Mouse (Mus musculus) forebrain, embryonic 12.5 days (tissue): Measurements from ENCODE around the gene Ugt2a2. TPM values are rescaled to one million over a fixed set of nuclear protein-coding genes. Genes with fewer than 3 reads are reported as not detected.
"Not testable (repeated sequence)": the region's sequence is repeated elsewhere in the genome, so short reads cannot be mapped to it uniquely, and the experiment has no call there.

Experiments
- ATAC-seq: fragments of 200-750 bp; cut with Nextera tagmentation; 2 replicates; pipeline ENCODE4 v1.8.0; 2017; ENCODE audit warnings: moderate TSS enrichment; ENCODE audit not compliant: low FRiP score
- H3K27ac ChIP-seq: fragments of 300-500 bp; sonication (generic); 2 replicates; pipeline ENCODE4 v1.5.1; 2016; ENCODE audit warnings: mild to moderate bottlenecking
- H3K27me3 ChIP-seq: fragments of 300-500 bp; sonication (generic); 2 replicates; pipeline ENCODE4 v1.6.1; 2016; ENCODE audit warnings: mild to moderate bottlenecking
- H3K36me3 ChIP-seq: fragments of 300-500 bp; sonication (generic); replicated peaks from 2 replicates; pipeline ENCODE4 v1.6.1; 2016; ENCODE audit warnings: mild to moderate bottlenecking
- H3K4me1 ChIP-seq: fragments of 300-500 bp; sonication (generic); 2 replicates; pipeline ENCODE4 v1.6.1; 2016
- H3K4me2 ChIP-seq: fragments of 300-500 bp; sonication (generic); 2 replicates; pipeline ENCODE4 v1.6.1; 2016; ENCODE audit warnings: mild to moderate bottlenecking, moderate library complexity
- H3K4me3 ChIP-seq: fragments of 300-500 bp; sonication (generic); replicated peaks from 2 replicates; pipeline ENCODE4 v1.5.1; 2016; ENCODE audit warnings: mild to moderate bottlenecking
- H3K9ac ChIP-seq: fragments of 300-500 bp; sonication (generic); 2 replicates; pipeline ENCODE4 v1.6.1; 2016; ENCODE audit warnings: mild to moderate bottlenecking
- H3K9me3 ChIP-seq: fragments of 300-500 bp; sonication (generic); 2 replicates; pipeline ENCODE4 v1.6.1; 2016
- WGBS: fragments of 180-500 bp; shearing (Covaris S2); methylation state at CpG from one replicate; pipeline ENCODE4 v1.1.7; 2016; 5-methylcytosine and 5-hydroxymethylcytosine counted together
- polyA plus RNA-seq: library from polyadenylated mRNA; unstranded; fragments of >200 nt; fragmentation: Nextera tagmentation; extraction: Ambion mirVana; gene quantifications from 2 replicates; pipeline ENCODE4 v1.2.1, GENCODE M21; 2016

Gene Ugt2a2
- polyA plus RNA-seq = 0.40 TPM in 1 of 2 replicates, not detected in the other

DNA sequence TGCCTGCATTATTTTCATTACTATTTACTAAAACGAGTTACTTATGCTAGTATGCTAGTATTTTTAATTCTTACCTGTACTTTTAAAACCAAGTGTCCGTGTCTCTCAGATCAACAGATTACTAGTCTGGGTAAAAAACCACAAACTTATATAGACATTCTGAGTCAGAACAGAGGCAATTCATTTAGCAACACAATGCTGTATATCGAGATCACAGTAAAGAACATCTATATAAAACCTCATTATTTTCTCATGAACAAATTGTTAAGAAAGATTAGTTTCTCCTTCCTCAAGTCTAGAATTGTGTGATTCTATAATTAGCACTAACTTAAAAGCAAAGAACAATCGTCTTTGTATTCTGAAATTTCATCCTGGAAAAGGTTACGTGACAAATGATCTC is at the start of gene Ugt2a2:
Gene Ugt2a2, minus strand, starts transcription at position 101 of the 400 bp plus-strand sequence.
- Histone ChIP-seq H3K4me3 (no peak within 1 kb of the TSS), H3K36me3 (no peaks in the 10 kb centered on the region), H3K4me1 (no peaks in the 10 kb centered on the region), H3K27me3 (no peaks in the 10 kb centered on the region), H3K27ac (no peak within 1 kb of the TSS), H3K9ac (no peak within 1 kb of the TSS), H3K4me2 (no peak within 1 kb of the TSS), H3K9me3 (no peaks in the 10 kb centered on the region)
- no peak for ATAC-seq
- 79% methylated on average over 5 of the region's 5 CpGs for WGBS

DNA sequence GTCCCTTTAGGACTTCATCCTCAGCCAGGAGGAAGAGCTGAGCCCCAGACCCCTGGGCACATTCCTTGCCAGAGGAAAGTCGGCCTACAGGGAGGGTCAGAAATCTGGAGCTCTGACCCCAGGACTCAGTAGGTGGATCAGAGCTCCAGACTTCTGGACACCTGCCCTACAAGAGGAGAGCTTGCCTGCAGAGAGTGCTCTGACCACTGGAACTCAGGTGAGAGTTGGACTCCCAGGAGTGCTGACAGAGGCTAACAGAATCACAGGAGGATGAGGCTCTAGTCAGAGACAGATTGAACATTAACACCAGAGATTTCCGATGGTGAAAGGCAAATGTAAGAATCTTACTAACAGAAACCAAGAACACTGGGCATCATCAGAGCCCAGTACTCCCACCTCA is 41.5 kb upstream of the Ugt2a2 start:
- not testable (repeated sequence) for H3K9ac ChIP-seq, H3K9me3 ChIP-seq, H3K4me3 ChIP-seq, H3K27me3 ChIP-seq, H3K27ac ChIP-seq, H3K4me1 ChIP-seq, H3K36me3 ChIP-seq, ATAC-seq, H3K4me2 ChIP-seq
- 94% methylated on average over 2 of the region's 2 CpGs for whole genome bisulfite sequencing

DNA sequence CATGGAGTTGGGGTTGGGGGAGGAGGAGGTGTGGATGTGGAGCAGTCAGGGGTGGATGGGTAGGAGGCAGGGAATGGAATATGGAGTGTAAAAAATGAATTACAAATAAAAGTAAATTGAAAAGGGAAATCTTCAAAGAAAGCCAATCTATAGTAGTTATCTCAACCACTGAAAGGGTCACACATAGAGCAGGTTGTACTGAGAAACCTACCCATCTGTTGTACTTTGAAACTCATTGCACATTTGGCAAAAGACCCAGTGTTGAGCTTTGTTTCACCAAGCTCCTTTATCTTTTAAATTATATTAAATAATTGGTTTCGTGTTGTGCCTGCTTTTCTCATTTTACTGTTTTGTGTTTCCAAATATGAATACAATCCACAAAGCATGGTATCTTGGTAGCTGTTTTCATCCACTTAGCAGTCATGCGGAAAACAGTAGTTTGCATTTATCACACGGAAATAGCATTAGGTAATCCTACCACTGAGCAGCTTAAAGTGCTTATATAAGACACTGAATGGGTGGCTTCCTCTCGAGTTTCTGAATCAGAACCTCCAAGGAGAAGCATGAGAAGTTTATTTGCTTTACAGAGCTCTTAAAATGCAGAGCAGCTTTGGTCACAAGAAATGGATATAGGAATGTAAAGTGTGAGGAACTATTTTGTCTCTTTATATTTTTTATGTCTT is 23.9 kb upstream of the Ugt2a2 start:
- no peak overlapping the region for H3K4me3 ChIP-seq
- ATAC-seq = no peak
- no peak overlapping the region for H3K27ac ChIP-seq
- H3K9me3 ChIP-seq = no peaks in the 10 kb centered on the region
- no peaks in the 10 kb centered on the region for H3K27me3 ChIP-seq
- H3K4me2 ChIP-seq = no peak overlapping the region
- 45% methylated on average over 4 of the region's 4 CpGs for WGBS
- no peaks in the 10 kb centered on the region for H3K4me1 ChIP-seq
- no peak overlapping the region for H3K9ac ChIP-seq
- H3K36me3 ChIP-seq = no peaks in the 10 kb centered on the region

DNA sequence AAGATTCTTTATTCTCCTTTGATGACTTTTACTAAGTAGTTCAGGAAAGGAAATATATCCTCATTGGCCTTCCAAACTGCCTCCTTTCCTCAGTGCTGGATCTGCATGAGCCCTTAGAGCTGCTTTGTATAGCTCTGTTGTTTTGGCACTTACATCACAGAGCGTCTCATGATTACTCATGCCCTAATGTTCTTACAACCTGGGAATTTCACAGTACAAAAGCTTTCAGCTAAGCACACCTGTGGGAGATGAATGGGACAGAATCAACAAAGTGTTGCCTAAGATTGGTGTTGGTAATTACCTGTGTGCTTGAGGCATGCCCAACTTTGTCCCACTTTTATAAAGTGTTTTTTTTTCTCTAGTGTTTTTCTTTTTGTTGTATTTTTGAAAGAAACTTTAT is 20.6 kb upstream of the Ugt2a2 start:
- Histone ChIP-seq H3K27ac (no peak overlapping the region), H3K4me3 (no peak overlapping the region), H3K36me3 (no peaks in the 10 kb centered on the region), H3K4me2 (no peak overlapping the region), H3K4me1 (no peaks in the 10 kb centered on the region), H3K27me3 (no peaks in the 10 kb centered on the region), H3K9me3 (no peaks in the 10 kb centered on the region), H3K9ac (no peak overlapping the region)
- no peak for ATAC-seq
- 45% methylated on average over 1 of the region's 1 CpGs for WGBS

DNA sequence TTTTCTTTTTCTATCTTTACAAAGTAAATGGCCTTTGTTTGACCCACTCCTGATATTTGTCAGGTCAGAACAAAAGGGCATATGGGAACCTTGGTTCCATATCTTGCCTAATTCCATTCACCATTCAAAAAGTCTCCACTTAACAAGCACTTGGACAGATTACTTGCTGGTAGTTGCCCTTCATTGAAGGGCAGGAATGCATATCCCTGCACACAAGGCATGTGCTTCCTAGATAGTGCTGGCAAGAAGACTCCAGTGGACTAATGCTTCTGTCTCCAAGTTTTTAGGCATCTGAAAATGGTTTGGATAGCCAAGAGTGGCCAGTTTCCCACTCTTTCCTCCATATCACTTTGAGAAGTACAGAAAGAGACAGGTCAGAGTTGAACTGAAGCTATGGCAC is 17.3 kb upstream of the Ugt2a2 start:
- no peak overlapping the region for H3K4me2 ChIP-seq
- H3K4me1 ChIP-seq = no peaks in the 10 kb centered on the region
- no peak overlapping the region for H3K4me3 ChIP-seq
- no peaks in the 10 kb centered on the region for H3K9me3 ChIP-seq
- no peak overlapping the region for H3K9ac ChIP-seq
- H3K36me3 ChIP-seq = no peaks in the 10 kb centered on the region
- no peak for ATAC-seq
- no peaks in the 10 kb centered on the region for H3K27me3 ChIP-seq
- no peak overlapping the region for H3K27ac ChIP-seq

DNA sequence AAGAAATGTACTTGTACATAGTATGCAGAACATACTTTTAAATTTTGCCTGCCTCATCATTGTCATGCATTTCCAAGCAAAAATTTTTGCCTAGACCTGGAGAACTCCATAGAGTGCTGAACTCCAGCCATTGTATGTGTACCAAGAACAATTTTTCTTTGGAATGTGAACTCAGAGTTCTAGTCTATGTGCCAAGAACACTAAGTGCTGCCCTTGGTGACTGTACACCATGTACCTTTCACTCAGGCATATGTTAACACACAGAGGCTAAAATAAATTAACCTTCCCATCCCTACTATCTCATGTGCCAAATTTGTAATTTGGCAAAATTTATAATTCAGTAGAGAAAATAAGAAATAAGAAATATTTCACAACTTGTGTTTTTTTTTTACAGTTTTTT is 16.9 kb upstream of the Ugt2a2 start:
- Histone ChIP-seq H3K27me3 (no peaks in the 10 kb centered on the region), H3K4me1 (no peaks in the 10 kb centered on the region), H3K27ac (no peak overlapping the region), H3K9ac (no peak overlapping the region), H3K4me3 (no peak overlapping the region), H3K9me3 (no peaks in the 10 kb centered on the region), H3K36me3 (no peaks in the 10 kb centered on the region), H3K4me2 (no peak overlapping the region)
- ATAC-seq = no peak

DNA sequence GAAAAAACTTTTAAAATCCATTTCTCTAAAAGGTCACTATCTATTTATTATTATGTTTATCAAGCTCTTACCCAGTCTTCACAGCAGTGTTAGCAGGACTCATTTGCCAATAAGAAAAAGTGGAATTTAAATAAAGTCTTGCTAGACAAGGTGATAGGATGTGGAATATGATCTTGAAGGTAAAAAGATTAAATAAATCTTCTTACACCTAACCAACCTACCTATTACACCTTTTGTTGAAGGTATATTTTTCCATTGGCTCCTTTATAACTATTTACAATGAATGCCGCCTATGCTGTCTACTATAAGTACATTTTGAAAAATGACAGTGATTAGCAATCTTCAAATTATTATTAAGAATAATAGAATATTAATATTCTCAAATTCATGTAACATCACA is 8.7 kb upstream of the Ugt2a2 start, which contains the start of gene Ugt2a1:
Gene Ugt2a1, minus strand, starts transcription at position 101 of the 400 bp plus-strand sequence.
- H3K4me1 ChIP-seq = no peaks in the 10 kb centered on the region
- no peak for ATAC-seq
- H3K4me3 ChIP-seq = no peak within 1 kb of the TSS
- no peak within 1 kb of the TSS for H3K27ac ChIP-seq
- WGBS = 93% methylated on average over 1 of the region's 1 CpGs
- H3K27me3 ChIP-seq = no peaks in the 10 kb centered on the region
- H3K9ac ChIP-seq = no peak within 1 kb of the TSS
- H3K9me3 ChIP-seq = no peaks in the 10 kb centered on the region
- H3K4me2 ChIP-seq = no peak within 1 kb of the TSS
- H3K36me3 ChIP-seq = no peaks in the 10 kb centered on the region

DNA sequence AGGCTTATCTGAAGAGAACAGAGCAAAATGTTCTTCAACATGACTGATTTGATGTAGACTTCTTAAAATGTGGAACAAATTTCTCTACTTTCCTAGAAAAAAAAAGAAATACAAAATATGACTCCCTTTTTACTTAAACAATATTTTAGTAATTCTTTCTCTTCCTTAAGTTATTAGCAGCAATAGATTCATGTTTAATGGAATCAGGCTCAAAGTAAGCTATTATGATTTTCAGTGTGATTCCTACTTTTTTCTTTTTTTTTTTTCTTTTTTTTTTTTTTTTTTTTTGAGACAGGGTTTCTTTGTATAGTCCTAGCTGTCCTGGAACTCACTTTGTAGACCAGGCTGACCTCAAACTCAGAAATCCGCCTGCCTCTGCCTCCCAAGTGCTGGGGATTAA is 4.6 kb upstream of the Ugt2a2 start, which contains the start of gene Gm43638:
Gene Gm43638, minus strand, starts transcription at position 101 of the 400 bp plus-strand sequence.
- H3K4me2 ChIP-seq, H3K4me1 ChIP-seq, H3K36me3 ChIP-seq, H3K9ac ChIP-seq, H3K4me3 ChIP-seq, ATAC-seq, H3K27ac ChIP-seq, H3K9me3 ChIP-seq, H3K27me3 ChIP-seq: not testable (repeated sequence)
- 100% methylated on average over 1 of the region's 1 CpGs for WGBS

DNA sequence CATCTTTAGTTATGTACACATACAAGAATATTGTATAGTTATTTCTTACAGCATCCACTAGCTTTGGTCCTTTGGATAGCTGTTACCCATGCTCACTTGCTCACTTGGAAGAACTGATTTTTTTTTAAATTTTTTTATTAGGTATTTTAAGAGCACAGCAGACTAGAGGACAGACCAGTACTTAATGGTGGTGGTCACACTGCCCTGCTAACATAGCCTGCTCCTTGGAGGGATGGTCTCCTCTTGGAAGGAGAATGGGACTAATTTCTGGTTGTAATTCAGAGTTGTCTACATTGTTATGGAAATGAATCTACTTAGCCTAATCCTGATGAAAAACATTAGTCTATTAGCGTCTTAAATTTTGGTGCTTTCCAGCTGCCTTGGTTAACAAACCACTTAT is 23.2 kb downstream of the Ugt2a2 start:
- H3K9ac ChIP-seq = no peak overlapping the region
- no peak for ATAC-seq
- no peak overlapping the region for H3K27ac ChIP-seq
- no peak overlapping the region for H3K4me3 ChIP-seq
- no peaks in the 10 kb centered on the region for H3K27me3 ChIP-seq
- no peaks in the 10 kb centered on the region for H3K36me3 ChIP-seq
- WGBS = 16% methylated on average over 1 of the region's 1 CpGs
- H3K9me3 ChIP-seq = no peaks in the 10 kb centered on the region
- no peaks in the 10 kb centered on the region for H3K4me1 ChIP-seq
- no peak overlapping the region for H3K4me2 ChIP-seq

DNA sequence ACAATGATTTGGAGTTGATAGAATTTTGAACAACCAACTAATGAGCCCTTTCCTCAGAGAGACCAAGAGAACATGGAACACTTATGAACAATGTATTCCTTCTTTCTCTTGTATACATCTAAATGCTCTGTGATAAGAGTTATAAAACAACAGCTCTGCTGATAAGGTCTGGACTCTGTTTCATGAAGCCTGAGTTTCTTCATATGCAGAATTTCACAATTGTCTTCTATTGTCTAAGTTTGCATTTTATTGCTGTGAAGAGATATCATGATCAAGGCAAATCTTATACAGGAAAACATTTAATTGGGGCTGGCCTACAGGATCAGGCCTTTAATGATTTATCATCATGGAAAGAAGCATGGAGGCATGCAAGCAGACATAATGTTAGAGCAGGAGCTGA is 24.4 kb downstream of the Ugt2a2 start:
- no peaks in the 10 kb centered on the region for H3K36me3 ChIP-seq
- no peak overlapping the region for H3K27ac ChIP-seq
- no peaks in the 10 kb centered on the region for H3K9me3 ChIP-seq
- H3K4me2 ChIP-seq = no peak overlapping the region
- no peak overlapping the region for H3K9ac ChIP-seq
- no peaks in the 10 kb centered on the region for H3K4me1 ChIP-seq
- H3K4me3 ChIP-seq = no peak overlapping the region
- H3K27me3 ChIP-seq = no peaks in the 10 kb centered on the region
- no peak for ATAC-seq

DNA sequence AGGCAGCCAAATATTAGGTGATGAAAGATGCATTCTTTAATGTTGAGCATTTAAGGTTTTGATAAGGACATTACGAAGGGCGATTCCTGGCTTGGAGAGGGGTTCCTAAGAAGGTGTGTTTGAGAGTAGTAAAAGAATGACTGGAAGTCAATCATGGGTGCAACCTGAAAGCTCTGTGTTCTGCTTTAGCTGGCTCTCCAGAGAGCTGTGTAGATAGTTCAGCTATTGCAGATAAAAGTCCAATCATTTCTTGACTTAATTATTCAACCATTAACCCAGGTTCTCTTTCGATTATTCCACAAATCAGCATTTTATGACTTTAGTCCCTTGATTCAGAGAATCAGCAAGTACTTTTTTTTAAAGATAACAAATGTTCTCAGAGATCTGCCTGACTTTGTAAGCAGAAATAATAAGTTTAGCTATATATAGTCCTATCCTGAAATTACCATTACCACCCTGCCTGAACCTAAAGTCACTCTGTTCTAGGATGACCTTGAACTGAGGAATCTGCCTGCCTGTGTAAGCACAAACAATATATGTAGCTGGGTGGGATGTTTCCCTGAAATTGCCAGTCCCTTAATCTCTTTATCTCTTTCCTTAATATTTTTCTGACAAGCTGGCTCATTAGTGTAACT is 25.7 kb downstream of the Ugt2a2 start:
- no peak for ATAC-seq
- 97% methylated on average over 3 of the region's 3 CpGs for WGBS
- no peak overlapping the region for H3K4me2 ChIP-seq
- no peak overlapping the region for H3K9ac ChIP-seq
- no peaks in the 10 kb centered on the region for H3K36me3 ChIP-seq
- H3K9me3 ChIP-seq = no peaks in the 10 kb centered on the region
- H3K27ac ChIP-seq = no peak overlapping the region
- H3K4me1 ChIP-seq = no peaks in the 10 kb centered on the region
- no peaks in the 10 kb centered on the region for H3K27me3 ChIP-seq
- H3K4me3 ChIP-seq = no peak overlapping the region

DNA sequence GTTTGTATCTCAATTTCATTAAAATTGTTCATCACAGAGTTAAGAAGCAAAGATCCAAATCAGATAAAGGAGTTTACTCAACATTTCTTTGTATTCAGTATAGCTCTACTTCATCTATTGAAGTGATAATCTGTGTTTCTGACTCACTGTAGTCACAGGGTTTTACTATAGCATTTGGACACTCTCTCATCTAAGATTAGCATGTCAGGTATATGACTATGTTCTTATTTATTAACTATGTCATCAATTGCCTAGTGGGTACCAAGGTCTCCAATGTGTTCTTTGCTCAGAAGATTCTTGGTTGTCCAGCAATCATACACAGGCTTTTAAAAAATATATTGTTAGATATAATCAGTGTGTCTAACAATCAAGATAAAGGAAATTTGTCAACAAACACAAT is 26.5 kb downstream of the Ugt2a2 start:
- ATAC-seq = no peak
- no peak overlapping the region for H3K4me2 ChIP-seq
- no peak overlapping the region for H3K9ac ChIP-seq
- H3K36me3 ChIP-seq = no peaks in the 10 kb centered on the region
- H3K27me3 ChIP-seq = no peaks in the 10 kb centered on the region
- no peaks in the 10 kb centered on the region for H3K9me3 ChIP-seq
- no peaks in the 10 kb centered on the region for H3K4me1 ChIP-seq
- no peak overlapping the region for H3K4me3 ChIP-seq
- H3K27ac ChIP-seq = no peak overlapping the region

DNA sequence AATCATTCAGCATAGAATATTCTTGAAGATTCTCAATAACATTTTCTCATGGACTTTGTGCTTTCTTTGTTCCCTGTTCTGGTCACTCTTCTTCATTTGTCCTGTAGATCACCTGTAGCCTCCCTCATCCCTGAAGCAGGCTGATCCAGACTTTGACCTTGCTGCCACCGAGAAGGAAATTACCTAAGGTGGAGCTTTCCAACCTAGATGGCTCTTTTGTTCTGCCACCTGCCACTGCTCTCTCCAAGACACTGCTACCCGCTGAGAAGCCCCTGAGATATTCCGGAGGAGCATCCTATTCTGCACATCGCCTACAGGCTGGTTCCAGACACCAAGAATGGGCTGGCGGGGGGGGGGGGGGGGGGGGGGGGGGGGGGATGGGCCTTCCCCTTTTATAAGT is 29.5 kb downstream of the Ugt2a2 start:
- H3K9ac ChIP-seq, H3K4me1 ChIP-seq, H3K27ac ChIP-seq, H3K4me2 ChIP-seq, ATAC-seq, H3K4me3 ChIP-seq, H3K27me3 ChIP-seq, H3K36me3 ChIP-seq, H3K9me3 ChIP-seq: not testable (repeated sequence)
- 90% methylated on average over 3 of the region's 5 CpGs for WGBS
